Mouse (Mus musculus) forebrain, embryonic 15.5 days (tissue): ENCODE data around the gene Hk1. TPM values are rescaled to one million over a fixed set of nuclear protein-coding genes. Genes with fewer than 3 reads are reported as not detected.
"Not testable (repeated sequence)": the region's sequence is repeated elsewhere in the genome, so short reads cannot be mapped to it uniquely, and the experiment has no call there.

ENCODE experiments used
- ATAC-seq: fragments of 200-750 bp; cut with Nextera tagmentation; replicated peaks from 2 replicates; pipeline ENCODE4 v1.8.0; 2017; ENCODE audit warnings: mild to moderate bottlenecking, moderate TSS enrichment, moderate library complexity
- H3K27ac ChIP-seq: fragments of 300-500 bp; sonication (generic); replicated peaks from 2 replicates; pipeline ENCODE4 v1.5.1; 2015; ENCODE audit warnings: mild to moderate bottlenecking, inconsistent platforms
- H3K27me3 ChIP-seq: fragments of 300-500 bp; sonication (generic); 2 replicates; pipeline ENCODE4 v1.6.1; 2015; ENCODE audit warnings: inconsistent platforms
- H3K36me3 ChIP-seq: fragments of 300-500 bp; sonication (generic); 2 replicates; pipeline ENCODE4 v1.6.1; 2015; ENCODE audit warnings: mild to moderate bottlenecking, inconsistent platforms
- H3K4me1 ChIP-seq: fragments of 300-500 bp; sonication (generic); 2 replicates; pipeline ENCODE4 v1.6.1; 2015; ENCODE audit warnings: inconsistent platforms
- H3K4me2 ChIP-seq: fragments of 300-500 bp; sonication (generic); replicated peaks from 2 replicates; pipeline ENCODE4 v1.6.1; 2015; ENCODE audit warnings: mild to moderate bottlenecking, inconsistent platforms
- H3K4me3 ChIP-seq: fragments of 300-500 bp; sonication (generic); 2 replicates; pipeline ENCODE4 v1.5.1; 2015; ENCODE audit warnings: mild to moderate bottlenecking, inconsistent platforms
- H3K9ac ChIP-seq: fragments of 300-500 bp; sonication (generic); replicated peaks from 2 replicates; pipeline ENCODE4 v1.6.1; 2015; ENCODE audit warnings: mild to moderate bottlenecking, inconsistent platforms
- H3K9me3 ChIP-seq: fragments of 300-500 bp; sonication (generic); 2 replicates; pipeline ENCODE4 v1.6.1; 2016; ENCODE audit warnings: inconsistent platforms
- WGBS: fragments of 180-500 bp; shearing (Covaris S2); methylation state at CpG from one replicate; pipeline ENCODE4 v1.1.7; 2015; ENCODE audit warnings: mixed read lengths; 5-methylcytosine and 5-hydroxymethylcytosine counted together
- polyA plus RNA-seq: library from polyadenylated mRNA; unstranded; fragments of >200 nt; fragmentation: Nextera tagmentation; extraction: Ambion mirVana; gene quantifications from 2 replicates; pipeline ENCODE4 v1.2.1, GENCODE M21; 2015

Gene Hk1
- polyA plus RNA-seq, 1 experiment from 2014 or later = 86.2 TPM

DNA sequence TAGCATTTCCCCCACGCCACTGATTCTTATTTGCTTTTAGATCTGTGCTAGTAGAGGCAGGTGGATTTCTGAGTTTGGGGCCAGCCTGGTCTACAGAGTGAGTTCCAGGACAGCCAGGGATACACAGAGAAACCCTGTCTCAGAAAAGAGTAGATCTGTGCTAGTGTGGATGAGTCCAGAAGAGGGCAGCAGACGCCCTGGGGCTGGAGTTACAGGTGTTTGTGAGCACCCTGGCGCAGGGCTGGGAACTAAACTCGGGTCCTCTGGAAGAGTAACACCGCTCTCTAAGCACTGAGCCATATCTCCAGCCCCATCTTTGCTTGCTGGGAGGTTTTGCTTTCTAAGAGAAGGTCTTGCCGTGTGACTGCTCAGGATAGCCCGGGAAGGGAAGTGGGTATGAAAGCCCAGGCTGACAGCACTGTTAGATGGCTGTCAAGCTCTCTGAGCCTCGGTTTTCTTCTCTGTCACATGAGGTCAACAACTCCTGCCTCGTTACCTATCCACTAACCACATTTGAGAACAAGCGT is 50.8 kb downstream of the Hk1 start:
- 86% methylated on average over 10 of the region's 10 CpGs for WGBS
- ATAC-seq = no peak

DNA sequence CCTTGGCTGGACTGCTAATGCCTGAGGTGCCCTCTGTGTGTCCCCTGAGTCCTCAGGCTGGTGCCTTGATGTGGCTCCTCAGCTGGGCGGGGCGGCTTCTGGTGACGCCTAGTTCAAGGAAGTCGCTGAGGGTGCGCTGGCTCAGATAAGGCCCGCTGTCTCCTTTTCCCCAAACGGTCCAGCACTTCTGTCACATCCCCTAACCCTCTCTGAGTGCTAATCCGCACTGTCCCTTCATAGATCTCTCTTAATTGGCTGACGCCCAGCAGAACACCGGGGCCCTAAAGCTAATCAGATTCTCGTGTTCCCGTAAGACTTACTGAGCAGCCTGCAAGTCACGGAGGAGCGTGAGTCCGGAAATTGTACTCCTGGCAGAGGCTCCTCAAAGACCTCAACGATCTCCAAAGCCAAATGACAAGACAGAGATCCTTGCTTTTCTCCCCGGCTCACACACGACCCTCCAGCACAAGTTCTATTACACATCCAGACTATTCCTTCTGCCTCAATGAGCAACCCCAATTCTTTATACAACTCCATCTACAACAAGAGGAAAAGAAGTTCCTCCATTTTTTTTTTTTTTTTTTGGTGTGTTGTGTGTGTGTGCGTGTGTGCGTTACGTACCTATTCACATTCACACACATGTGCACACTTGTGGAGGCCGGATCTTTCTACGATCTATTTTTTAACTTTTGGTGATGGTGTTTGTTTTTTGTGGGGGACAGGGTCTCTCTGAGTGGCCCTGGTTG is 52.0 kb downstream of the Hk1 start:
- ATAC-seq = no peak
- H3K9ac ChIP-seq = no peak overlapping the region

More for the DNA sequence above, 50.8 kb downstream of the Hk1 start:
- Histone ChIP-seq H3K27me3 (no peaks in the 10 kb centered on the region), H3K4me2 (no peak overlapping the region), H3K9ac (no peak overlapping the region), H3K4me3 (no peak overlapping the region), H3K9me3 (no peaks in the 10 kb centered on the region), H3K4me1 (no peaks in the 10 kb centered on the region), H3K27ac (no peak overlapping the region), H3K36me3 (no peaks in the 10 kb centered on the region)

GRCm38 (mm10) chr10:62326818-62327571 is 52.7 kb downstream of the Hk1 start:
- H3K36me3 ChIP-seq = no peaks in the 10 kb centered on the region
- no peak for ATAC-seq
- H3K4me2 ChIP-seq = no peak overlapping the region
- H3K4me3 ChIP-seq = no peak overlapping the region
- WGBS = 79% methylated on average over 8 of the region's 8 CpGs
- no peaks in the 10 kb centered on the region for H3K4me1 ChIP-seq
- H3K9ac ChIP-seq = no peak overlapping the region
- no peaks in the 10 kb centered on the region for H3K9me3 ChIP-seq
- H3K27me3 ChIP-seq = no peaks in the 10 kb centered on the region
- no peak overlapping the region for H3K27ac ChIP-seq

More for the DNA sequence above, 52.0 kb downstream of the Hk1 start:
- H3K27ac ChIP-seq = no peak overlapping the region
- H3K9me3 ChIP-seq = no peaks in the 10 kb centered on the region
- WGBS = 43% methylated on average over 23 of the region's 23 CpGs
- no peaks in the 10 kb centered on the region for H3K36me3 ChIP-seq
- H3K4me2 ChIP-seq = no peak overlapping the region
- no peaks in the 10 kb centered on the region for H3K27me3 ChIP-seq
- H3K4me1 ChIP-seq = no peaks in the 10 kb centered on the region
- H3K4me3 ChIP-seq = no peak overlapping the region

- Histone ChIP-seq H3K9me3 (no peaks in the 10 kb centered on the region), H3K4me1 (no peaks in the 10 kb centered on the region), H3K9ac (no peak overlapping the region), H3K36me3 (no peaks in the 10 kb centered on the region), H3K27me3 (no peaks in the 10 kb centered on the region), H3K27ac (no peak overlapping the region), H3K4me2 (no peak overlapping the region), H3K4me3 (no peak overlapping the region)
- no peak for ATAC-seq
- WGBS = 93% methylated on average over 8 of the region's 8 CpGs
Observed at GRCm38 (mm10) chr10:62326002-62326401, 53.7 kb downstream of the Hk1 start.

- not testable (repeated sequence) for H3K27me3 ChIP-seq, H3K9me3 ChIP-seq, H3K36me3 ChIP-seq, H3K4me3 ChIP-seq, H3K4me2 ChIP-seq, ATAC-seq, H3K9ac ChIP-seq, H3K4me1 ChIP-seq, H3K27ac ChIP-seq
- WGBS = 90% methylated on average over 8 of the region's 8 CpGs
Observed at GRCm38 (mm10) chr10:62322821-62323220, 56.9 kb downstream of the Hk1 start.

DNA sequence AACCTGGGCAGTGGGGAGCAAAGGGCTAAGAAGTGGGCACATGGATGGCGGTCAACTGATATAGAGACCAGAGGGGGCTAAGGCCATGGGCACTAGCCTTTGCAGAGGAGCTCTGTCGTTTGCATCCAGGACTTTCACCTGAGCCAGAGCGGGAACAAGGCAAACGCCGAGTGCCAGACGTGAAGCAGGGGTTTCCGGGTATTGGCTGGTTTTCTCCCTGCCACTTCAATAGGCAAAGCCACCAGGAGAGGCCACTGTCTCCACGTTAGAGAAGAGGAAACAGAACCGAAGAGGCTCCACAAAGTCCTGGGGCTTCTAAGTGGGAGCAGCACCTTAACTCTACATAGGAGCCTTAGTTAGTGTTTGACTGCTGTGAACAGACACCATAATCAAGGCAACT is 58.3 kb downstream of the Hk1 start:
- ATAC-seq = no peak
- Histone ChIP-seq H3K4me1 (no peaks in the 10 kb centered on the region), H3K27me3 (no peaks in the 10 kb centered on the region), H3K27ac (no peak overlapping the region), H3K4me3 (no peak overlapping the region), H3K4me2 (no peak overlapping the region), H3K9me3 (no peaks in the 10 kb centered on the region), H3K36me3 (no peaks in the 10 kb centered on the region), H3K9ac (no peak overlapping the region)
- 76% methylated on average over 9 of the region's 9 CpGs for WGBS

- H3K9ac ChIP-seq = no peak overlapping the region
- WGBS = 67% methylated on average over 9 of the region's 9 CpGs
- no peaks in the 10 kb centered on the region for H3K4me1 ChIP-seq
- H3K4me2 ChIP-seq = no peak overlapping the region
- no peak overlapping the region for H3K27ac ChIP-seq
- H3K27me3 ChIP-seq = no peaks in the 10 kb centered on the region
- H3K4me3 ChIP-seq = no peak overlapping the region
- no peaks in the 10 kb centered on the region for H3K36me3 ChIP-seq
- 0 out of 2 replicates have a peak, but pooled peaks have one; percentile 57 for ATAC-seq
- no peaks in the 10 kb centered on the region for H3K9me3 ChIP-seq
Observed at GRCm38 (mm10) chr10:62320402-62320978, 59.2 kb downstream of the Hk1 start.

DNA sequence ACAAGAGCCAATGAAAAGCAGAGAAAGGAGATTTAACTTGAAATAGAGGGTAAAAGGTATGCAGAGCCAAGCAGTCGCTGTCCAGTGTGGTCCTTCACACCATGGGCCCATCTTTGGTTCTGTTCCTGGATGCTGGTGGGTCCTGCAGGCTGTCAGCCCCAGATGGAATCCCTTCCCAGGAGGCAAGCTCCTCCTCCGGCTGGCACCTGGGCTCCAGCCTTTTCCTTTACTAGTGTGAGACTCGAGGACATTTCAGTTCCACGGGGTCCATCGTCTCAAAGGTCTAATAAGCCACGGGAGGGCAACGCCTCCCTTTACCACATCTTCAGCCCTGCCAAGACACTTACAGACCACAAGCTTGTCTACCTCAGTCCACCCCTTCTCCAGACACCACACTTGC is 60.6 kb downstream of the Hk1 start:
- no peak overlapping the region for H3K27ac ChIP-seq
- H3K4me2 ChIP-seq = no peak overlapping the region
- no peaks in the 10 kb centered on the region for H3K27me3 ChIP-seq
- WGBS = 86% methylated on average over 7 of the region's 7 CpGs
- no peak overlapping the region for H3K9ac ChIP-seq
- ATAC-seq = no peak
- H3K4me1 ChIP-seq = no peaks in the 10 kb centered on the region
- no peaks in the 10 kb centered on the region for H3K9me3 ChIP-seq
- H3K36me3 ChIP-seq = no peaks in the 10 kb centered on the region
- H3K4me3 ChIP-seq = no peak overlapping the region

GRCm38 (mm10) chr10:62316467-62316866 is 63.2 kb downstream of the Hk1 start:
- no peaks in the 10 kb centered on the region for H3K27me3 ChIP-seq
- H3K27ac ChIP-seq = no peak overlapping the region
- H3K9me3 ChIP-seq = no peaks in the 10 kb centered on the region
- ATAC-seq = no peak
- H3K9ac ChIP-seq = no peak overlapping the region
- peaks cover 4% of the 10 kb centered on the region for H3K4me1 ChIP-seq
- H3K4me3 ChIP-seq = no peak overlapping the region
- 55% methylated on average over 8 of the region's 8 CpGs for WGBS
- no peak overlapping the region for H3K4me2 ChIP-seq
- H3K36me3 ChIP-seq = no peaks in the 10 kb centered on the region

DNA sequence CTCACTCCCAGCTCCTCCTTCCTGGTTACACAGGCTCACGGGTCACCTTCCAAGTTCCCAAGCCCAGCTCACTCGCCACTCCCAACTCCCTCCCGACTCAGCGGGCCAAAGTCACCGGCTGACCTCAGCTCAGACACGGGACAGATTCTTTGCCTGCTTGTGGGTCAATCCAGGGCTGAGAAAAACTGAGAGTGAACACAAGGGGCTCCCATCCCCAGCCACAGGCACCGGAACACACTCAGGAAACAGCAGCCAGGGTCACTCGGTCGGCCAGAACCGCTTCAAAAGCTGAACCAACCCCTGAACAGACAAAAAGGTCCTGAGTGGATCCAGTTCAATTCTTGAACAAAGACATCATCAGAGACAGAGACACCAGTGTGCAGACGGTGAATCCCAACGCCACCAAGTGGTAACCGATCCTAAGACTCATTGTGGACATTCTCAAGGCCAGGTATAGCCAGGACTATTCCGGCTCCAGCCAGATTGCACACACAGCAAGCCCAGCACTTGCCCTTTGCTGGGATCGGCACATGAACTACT is 65.8 kb downstream of the Hk1 start:
- Histone ChIP-seq H3K9me3 (no peaks in the 10 kb centered on the region), H3K36me3 (no peaks in the 10 kb centered on the region), H3K4me3 (no peak overlapping the region), H3K27me3 (no peaks in the 10 kb centered on the region), H3K4me1 (peaks cover 5% of the 10 kb centered on the region), H3K4me2 (no peak overlapping the region), H3K27ac (no peak overlapping the region), H3K9ac (no peak overlapping the region)
- WGBS = 70% methylated on average over 15 of the region's 15 CpGs
- no peak for ATAC-seq

- H3K9ac ChIP-seq = no peak overlapping the region
- H3K4me3 ChIP-seq = no peak overlapping the region
- H3K4me1 ChIP-seq = peaks cover 5% of the 10 kb centered on the region
- H3K4me2 ChIP-seq = no peak overlapping the region
- no peaks in the 10 kb centered on the region for H3K27me3 ChIP-seq
- no peak overlapping the region for H3K27ac ChIP-seq
- ATAC-seq = no peak
- WGBS = 72% methylated on average over 10 of the region's 10 CpGs
- no peaks in the 10 kb centered on the region for H3K36me3 ChIP-seq
- no peaks in the 10 kb centered on the region for H3K9me3 ChIP-seq
Observed at GRCm38 (mm10) chr10:62313140-62313539, 66.6 kb downstream of the Hk1 start.

GRCm38 (mm10) chr10:62311464-62311863 is 68.2 kb downstream of the Hk1 start:
- WGBS = 5% methylated on average over 6 of the region's 6 CpGs
- no peak for ATAC-seq

More at GRCm38 (mm10) chr10:62311464-62311863, 68.2 kb downstream of the Hk1 start:
- Histone ChIP-seq H3K27ac (no peak overlapping the region), H3K36me3 (no peaks in the 10 kb centered on the region), H3K9ac (no peak overlapping the region), H3K4me3 (no peak overlapping the region), H3K27me3 (no peaks in the 10 kb centered on the region), H3K9me3 (no peaks in the 10 kb centered on the region), H3K4me2 (no peak overlapping the region), H3K4me1 (peaks cover 5% of the 10 kb centered on the region)
